Comparison of ENCODE assay signal across 20 mouse cellular contexts in the genomic region with DNA sequence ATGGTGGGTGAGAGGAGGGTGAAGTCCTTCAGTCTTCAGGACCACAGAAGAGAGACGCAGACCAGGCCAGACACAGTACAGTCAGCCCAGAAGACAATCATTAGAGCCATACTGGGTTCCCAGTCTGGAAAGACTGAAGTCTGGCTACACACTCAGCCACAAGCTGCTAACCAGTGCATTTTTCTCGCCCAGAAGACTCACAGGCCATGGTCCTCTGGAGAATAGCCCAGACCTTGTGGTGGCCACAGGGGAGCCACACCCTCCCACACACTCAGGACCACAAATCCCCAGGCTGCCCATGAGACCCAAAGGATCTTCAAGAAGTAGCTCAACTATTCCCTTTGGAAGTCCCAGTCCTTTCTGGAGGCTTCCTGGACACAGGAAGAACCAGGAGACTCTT. TPM values are rescaled to one million over a fixed set of nuclear protein-coding genes. Genes with fewer than 3 reads are reported as not detected.
DNase-seq lines count a peak whose midpoint lies in the region; ATAC-seq lines count a peak whose summit lies in the region.
"Had no signal": no experiment of that assay in that cellular context is flagged by ENCODE, and none has a peak within 500 bp of the region (broad histone marks: within the 10 kb centered on the region; RNA-seq: fewer than 3 reads in every experiment).

No protein-coding gene starts in this region.

- WGBS in embryonic facial prominence, embryonic 15.5 days, result 85% methylated on average over 2 of the region's 2 CpGs
- 81% methylated on average over 2 of the region's 2 CpGs for WGBS in embryonic facial prominence, embryonic 10.5 days
- WGBS in lung, embryonic 15.5 days, result 65% methylated on average over 2 of the region's 2 CpGs

- no peaks in the 10 kb centered on the region for H3K27me3 ChIP-seq in embryonic facial prominence, embryonic 15.5 days
- H3K27me3 ChIP-seq in embryonic facial prominence, embryonic 10.5 days (replicated peaks; ENCODE audit: low read depth, poor library complexity, severe bottlenecking), result 0 out of 2 replicates have a peak, but pooled peaks cover 15% of the 10 kb centered on the region
- H3K27me3 ChIP-seq in lung, embryonic 15.5 days, result no peaks in the 10 kb centered on the region
- H3K27me3 ChIP-seq: forebrain, embryonic 12.5 days; heart, embryonic 15.5 days; hindbrain, embryonic 13.5 days had no signal

- no peak overlapping the region for H3K4me2 ChIP-seq in embryonic facial prominence, embryonic 15.5 days (replicated peaks)
- peak overlapping the region; percentile 57 for H3K4me2 ChIP-seq in lung, embryonic 15.5 days
- H3K4me2 ChIP-seq: forebrain, embryonic 12.5 days; heart, embryonic 11.5 days; hindbrain, embryonic 13.5 days had no signal

- no peak overlapping the region for H3K27ac ChIP-seq in embryonic facial prominence, embryonic 15.5 days (replicated peaks)
- no peak overlapping the region for H3K27ac ChIP-seq in embryonic facial prominence, embryonic 10.5 days (replicated peaks)
- peak overlapping the region; percentile 13; the same call in 1 of the 2 replicates for H3K27ac ChIP-seq in lung, embryonic 15.5 days
- H3K27ac ChIP-seq: forebrain, embryonic 12.5 days; heart, adult 2 months; heart, embryonic 15.5 days; hindbrain, embryonic 13.5 days; hindbrain, postnatal 0 days had no signal

- no peak overlapping the region for H3K9ac ChIP-seq in embryonic facial prominence, embryonic 15.5 days
- 0 out of 2 replicates have a peak overlapping the region, but pooled peaks have one; percentile 34 for H3K9ac ChIP-seq in lung, embryonic 15.5 days
- H3K9ac ChIP-seq: forebrain, embryonic 12.5 days; heart, embryonic 15.5 days; hindbrain, embryonic 13.5 days had no signal

- peak; percentile 26; the same call in 1 of the 2 replicates for ATAC-seq in embryonic facial prominence, embryonic 15.5 days (ENCODE audit: insufficient number of reproducible peaks, low FRiP score, low TSS enrichment, low read depth)
- no peak for ATAC-seq in lung, embryonic 15.5 days (ENCODE audit: borderline replicate concordance, extremely low read depth, low FRiP score, low TSS enrichment)
- ATAC-seq: forebrain, embryonic 16.5 days; hindbrain, postnatal 0 days had no signal

- no peaks in the 10 kb centered on the region for H3K36me3 ChIP-seq in embryonic facial prominence, embryonic 15.5 days
- no peaks in the 10 kb centered on the region for H3K36me3 ChIP-seq in embryonic facial prominence, embryonic 10.5 days (replicated peaks)
- peaks cover 5% of the 10 kb centered on the region; the same call in 1 of the 2 replicates for H3K36me3 ChIP-seq in lung, embryonic 15.5 days
- H3K36me3 ChIP-seq: forebrain, embryonic 12.5 days; heart, embryonic 15.5 days; hindbrain, embryonic 13.5 days had no signal

- no peak for DNase-seq in embryonic facial prominence, embryonic 10.5 days (ENCODE audit: low spot score)
- DNase-seq in lung, postnatal 4 days, result no peak
- DNase-seq in Muller cell, postnatal 12 days (ENCODE audit: inconsistent ontology term), result peak; percentile 81
- DNase-seq in fibroblast of lung, adult 2 months (ENCODE audit: low read depth), result peak; percentile 91
- DNase-seq in right cerebral cortex, adult 18-20 months, result no peak
- no peak for DNase-seq in adipocyte (ENCODE audit: low spot score)
- DNase-seq: adrenal gland, postnatal 14 days; cerebellum, adult 11-12 months; cerebellum, adult 9-10 months; cerebellum, postnatal 36 days; heart, adult 2 months; heart, postnatal 14 days had no signal

- no peaks in the 10 kb centered on the region for H3K9me3 ChIP-seq in embryonic facial prominence, embryonic 15.5 days (replicated peaks)
- H3K9me3 ChIP-seq in embryonic facial prominence, embryonic 10.5 days, result no peaks in the 10 kb centered on the region
- H3K9me3 ChIP-seq in lung, embryonic 15.5 days, result no peaks in the 10 kb centered on the region
- H3K9me3 ChIP-seq: forebrain, embryonic 12.5 days; heart, embryonic 15.5 days; hindbrain, embryonic 13.5 days had no signal

- H3K4me1 ChIP-seq in embryonic facial prominence, embryonic 15.5 days, result peaks cover 27% of the 10 kb centered on the region
- peaks cover 25% of the 10 kb centered on the region for H3K4me1 ChIP-seq in embryonic facial prominence, embryonic 10.5 days
- H3K4me1 ChIP-seq in lung, embryonic 15.5 days, result peaks cover 76% of the 10 kb centered on the region

- no peak overlapping the region for H3K4me3 ChIP-seq in embryonic facial prominence, embryonic 15.5 days (replicated peaks)
- H3K4me3 ChIP-seq in embryonic facial prominence, embryonic 10.5 days, result no peak overlapping the region
- peak overlapping the region; percentile 40 for H3K4me3 ChIP-seq in lung, embryonic 15.5 days
- H3K4me3 ChIP-seq: forebrain, embryonic 12.5 days; heart, adult 2 months; heart, embryonic 15.5 days; hindbrain, embryonic 13.5 days had no signal

RNA-seq across cellular contexts. Expression of gene Fmod, which starts 2.3 kb away (rescaled TPM):
- 22.2 and 30.8 TPM in 2 replicates for polyA plus RNA-seq in embryonic facial prominence, embryonic 15.5 days (2015; fragmentation: Nextera tagmentation; extraction: Ambion mirVana)
- polyA plus RNA-seq in embryonic facial prominence, embryonic 10.5 days (2016; fragmentation: Nextera tagmentation; extraction: Ambion mirVana), result 2.0 and 2.2 TPM in 2 replicates
- 193 and 195 TPM in 2 replicates for polyA plus RNA-seq in lung, embryonic 15.5 days (2015; fragmentation: Nextera tagmentation; extraction: Ambion mirVana)

RNA-seq across cellular contexts. Expression of gene Btg2, which starts 39.6 kb away (rescaled TPM):
- 39.9 and 41.3 TPM in 2 replicates for polyA plus RNA-seq in embryonic facial prominence, embryonic 15.5 days (2015; fragmentation: Nextera tagmentation; extraction: Ambion mirVana)
- polyA plus RNA-seq in embryonic facial prominence, embryonic 10.5 days (2016; fragmentation: Nextera tagmentation; extraction: Ambion mirVana), result 32.5 and 40.4 TPM in 2 replicates
- polyA plus RNA-seq in lung, embryonic 15.5 days (2015; fragmentation: Nextera tagmentation; extraction: Ambion mirVana), result 111 and 115 TPM in 2 replicates

Comparison
In these comparisons a context has a peak if more than half of its experiments do, and no peak if none do; other contexts are left out.
1. DNase-seq: peak in Muller cell, postnatal 12 days (single experiment) and fibroblast of lung, adult 2 months (single experiment); none in embryonic facial prominence, embryonic 10.5 days (single experiment), lung, postnatal 4 days (0 of 2), right cerebral cortex, adult 18-20 months (single experiment) and adipocyte (single experiment).